Mouse (Mus musculus): ENCODE results near the gene Ric1.
A peak's percentile ranks its signal among the peaks of the same experiment; 100 is the strongest.

- TF ChIP-seq TAL1 (IDR thresholded peaks at IDR 0.05; ENCODE audit: low read length), result peak; percentile 64
- no peak for TF ChIP-seq CTCF (IDR thresholded peaks at IDR 0.05 in 2 of 3, conservative IDR thresholded peaks at IDR 0.05 in 1 of 3; ENCODE audit: control insufficient read depth in 1 of 3, insufficient read depth in 1 of 3, low read depth in 2 of 3, low read length in 3 of 3, poor library complexity in 1 of 3, severe bottlenecking in 1 of 3)
- no peak for TF ChIP-seq RAD21 (IDR thresholded peaks at IDR 0.05; ENCODE audit: low read depth, low read length)
- TF ChIP-seq POLR2A (IDR thresholded peaks at IDR 0.05; ENCODE audit: control insufficient read depth in 1 of 2, insufficient read depth in 1 of 2, low read depth in 1 of 2, low read length in 2 of 2, poor library complexity in 1 of 2), result no peak
- peak; percentile 74; the same call in 1 of the 2 replicates for TF ChIP-seq TCF12 (IDR thresholded peaks at IDR 0.05; ENCODE audit: low read depth, low read length)
- peak; percentile 58 for TF ChIP-seq BHLHE40 (IDR thresholded peaks at IDR 0.05; ENCODE audit: borderline replicate concordance, low read depth, low read length)
- TF ChIP-seq ZC3H11A (IDR thresholded peaks at IDR 0.05; ENCODE audit: low read depth, low read length), result no peak
- no peak for TF ChIP-seq USF2 (IDR thresholded peaks at IDR 0.05; ENCODE audit: borderline replicate concordance in 1 of 2, insufficient read depth in 1 of 2, low read depth in 1 of 2, low read length in 2 of 2)
- no peak for TF ChIP-seq GABPA (IDR thresholded peaks at IDR 0.05; ENCODE audit: low read depth, low read length)
- TF ChIP-seq CHD2 (IDR thresholded peaks at IDR 0.05; ENCODE audit: low read length), result no peak
These were observed 46.9 kb upstream of the Ric1 start for GRCm38 (mm10) chr19:29475210-29475620.

Data from MEL (cell line).